Mouse (Mus musculus) hindbrain, embryonic 13.5 days (tissue): ENCODE data around the gene Manbal. TPM values are rescaled to one million over a fixed set of nuclear protein-coding genes. Genes with fewer than 3 reads are reported as not detected.
"Not testable (repeated sequence)": the region's sequence is repeated elsewhere in the genome, so short reads cannot be mapped to it uniquely, and the experiment has no call there.

Experiments used
- ATAC-seq: fragments of 200-750 bp; cut with Nextera tagmentation; 2 replicates; pipeline ENCODE4 v1.8.0; 2017; ENCODE audit warnings: moderate TSS enrichment; ENCODE audit not compliant: low FRiP score
- H3K27ac ChIP-seq: fragments of 300-500 bp; sonication (generic); 2 replicates; pipeline ENCODE4 v1.5.1; 2015; ENCODE audit warnings: inconsistent platforms, mild to moderate bottlenecking, moderate library complexity
- H3K27me3 ChIP-seq: fragments of 300-500 bp; sonication (generic); 2 replicates; pipeline ENCODE4 v1.6.1; 2015; ENCODE audit warnings: mild to moderate bottlenecking, inconsistent platforms
- H3K36me3 ChIP-seq: fragments of 300-500 bp; sonication (generic); 2 replicates; pipeline ENCODE4 v1.6.1; 2015; ENCODE audit warnings: mild to moderate bottlenecking, inconsistent platforms
- H3K4me1 ChIP-seq: fragments of 300-500 bp; sonication (generic); replicated peaks from 2 replicates; pipeline ENCODE4 v1.6.1; 2015; ENCODE audit warnings: inconsistent platforms
- H3K4me2 ChIP-seq: fragments of 300-500 bp; sonication (generic); 2 replicates; pipeline ENCODE4 v1.6.1; 2015; ENCODE audit warnings: inconsistent platforms, mild to moderate bottlenecking, moderate library complexity
- H3K4me3 ChIP-seq: fragments of 300-500 bp; sonication (generic); 2 replicates; pipeline ENCODE4 v1.5.1; 2015; ENCODE audit warnings: mild to moderate bottlenecking, inconsistent platforms
- H3K9ac ChIP-seq: fragments of 300-500 bp; sonication (generic); 2 replicates; pipeline ENCODE4 v1.6.1; 2015; ENCODE audit warnings: mild to moderate bottlenecking, inconsistent platforms
- H3K9me3 ChIP-seq: fragments of 300-500 bp; sonication (generic); 2 replicates; pipeline ENCODE4 v1.6.1; 2016; ENCODE audit warnings: inconsistent platforms
- WGBS: fragments of 180-500 bp; shearing (Covaris S2); methylation state at CpG from one replicate; pipeline ENCODE4 v1.1.7; 2015; 5-methylcytosine and 5-hydroxymethylcytosine counted together
- polyA plus RNA-seq: library from polyadenylated mRNA; unstranded; fragments of >200 nt; fragmentation: Nextera tagmentation; extraction: Ambion mirVana; gene quantifications from 2 replicates; pipeline ENCODE4 v1.2.1, GENCODE M21; 2015

The Manbal gene
- polyA plus RNA-seq, 1 experiment from 2014 or later = 91.7 TPM

DNA sequence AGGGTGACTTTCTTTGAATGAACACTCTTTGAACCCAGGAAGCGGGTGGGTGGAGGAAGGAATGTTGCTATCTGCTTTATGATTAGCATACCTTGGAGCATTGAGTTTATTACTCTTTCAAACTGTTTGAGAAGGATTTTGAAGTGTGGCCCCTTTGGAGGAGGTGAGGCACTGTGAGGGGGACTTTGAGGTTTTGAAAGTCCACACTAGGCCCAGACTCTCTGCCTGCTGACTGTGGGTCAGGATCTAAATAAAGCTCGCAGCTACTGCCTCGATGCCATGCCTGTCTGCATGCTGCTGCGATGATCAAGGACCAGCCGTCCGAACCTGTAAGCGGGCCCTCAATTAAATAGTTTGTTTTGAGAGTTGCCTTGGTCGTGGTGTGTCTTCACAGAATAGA lies 7.7 kb downstream of the Manbal start:
- Histone ChIP-seq H3K4me2 (no peak overlapping the region), H3K27me3 (no peaks in the 10 kb centered on the region), H3K4me3 (no peak overlapping the region), H3K9me3 (no peaks in the 10 kb centered on the region), H3K27ac (no peak overlapping the region), H3K9ac (no peak overlapping the region), H3K4me1 (peaks cover 42% of the 10 kb centered on the region), H3K36me3 (peaks cover 19% of the 10 kb centered on the region)
- WGBS = 49% methylated on average over 8 of the region's 8 CpGs
- no peak for ATAC-seq

DNA sequence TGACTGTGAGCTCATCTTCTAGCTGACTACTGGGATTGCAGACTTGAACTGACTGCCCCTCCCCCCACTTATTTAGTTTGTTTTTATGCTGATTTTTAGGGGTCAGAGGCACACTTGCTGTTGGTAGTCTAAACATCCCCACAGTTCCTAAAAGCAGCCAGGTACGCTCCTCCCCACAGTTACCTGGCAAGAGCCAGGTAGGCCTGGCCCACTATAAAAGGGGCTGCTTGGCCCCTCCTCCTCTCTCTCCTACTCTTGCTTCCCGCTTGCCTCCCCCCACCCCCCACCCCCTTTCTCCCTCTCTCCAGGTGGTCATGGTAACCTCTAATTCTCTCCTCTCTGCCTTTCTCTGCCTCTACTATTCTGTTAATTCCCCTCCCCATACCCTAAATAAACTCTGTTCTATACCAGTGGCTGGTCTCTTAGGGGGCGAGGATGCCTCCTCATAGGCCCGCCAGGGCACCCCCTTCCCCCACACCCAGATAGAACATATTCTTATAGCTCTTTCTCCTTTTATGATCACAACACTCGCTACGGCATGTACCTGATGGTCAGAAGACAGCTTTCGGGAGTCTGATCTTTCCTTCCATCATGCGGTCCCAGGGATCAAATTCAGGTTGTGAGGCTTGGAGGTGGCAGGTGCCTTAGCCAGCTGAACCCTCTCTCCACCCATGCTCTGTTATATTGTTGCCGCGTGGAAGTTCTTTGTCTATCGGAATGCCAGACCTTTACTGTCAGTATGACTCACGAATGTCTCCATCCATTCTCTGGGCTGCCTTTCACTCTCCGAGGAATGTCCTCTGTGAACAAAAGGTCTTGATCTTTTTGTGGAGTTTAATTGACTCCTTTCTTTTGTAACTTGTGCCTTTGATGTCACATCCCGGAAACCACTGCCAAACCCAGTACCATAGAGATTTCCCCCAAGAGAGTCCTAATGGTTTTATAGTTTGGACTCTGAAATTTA lies 8.7 kb downstream of the Manbal start:
- Histone ChIP-seq H3K4me1 (peaks cover 42% of the 10 kb centered on the region), H3K4me3 (peak overlapping the region; percentile 17; the same call in 1 of the 2 replicates), H3K27ac (peak overlapping the region; percentile 72), H3K36me3 (peaks cover 22% of the 10 kb centered on the region), H3K9ac (peak overlapping the region; percentile 55; the same call in 1 of the 2 replicates), H3K9me3 (no peaks in the 10 kb centered on the region), H3K27me3 (no peaks in the 10 kb centered on the region), H3K4me2 (peak overlapping the region; percentile 35)
- 8% methylated on average over 14 of the region's 14 CpGs for WGBS
- ATAC-seq = 0 out of 2 replicates have a peak, but pooled peaks have one; percentile 39

DNA sequence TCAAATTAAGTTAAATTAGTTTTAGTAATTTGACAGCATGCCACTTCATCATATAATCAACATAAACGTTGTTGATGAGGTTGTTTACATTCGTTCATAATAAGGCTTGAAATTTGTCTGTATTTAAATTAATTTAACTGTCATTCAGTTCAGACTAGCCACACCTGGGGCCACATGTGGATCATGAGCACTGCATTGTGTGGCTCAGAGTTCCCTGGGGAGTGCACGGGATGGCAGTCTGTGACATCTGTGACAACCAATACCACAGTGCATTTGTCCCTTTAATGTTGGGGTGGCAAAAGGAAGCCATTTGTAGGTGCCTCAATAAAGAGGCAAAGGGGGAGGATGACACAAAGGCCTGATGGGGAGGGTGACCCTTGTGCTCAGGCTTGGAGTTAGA lies 9.6 kb downstream of the Manbal start:
- H3K36me3 ChIP-seq = peaks cover 27% of the 10 kb centered on the region
- H3K9ac ChIP-seq = no peak overlapping the region
- no peaks in the 10 kb centered on the region for H3K9me3 ChIP-seq
- no peak overlapping the region for H3K4me2 ChIP-seq
- no peak overlapping the region for H3K27ac ChIP-seq
- WGBS = 22% methylated on average over 3 of the region's 3 CpGs
- H3K4me3 ChIP-seq = no peak overlapping the region
- no peak for ATAC-seq
- no peaks in the 10 kb centered on the region for H3K27me3 ChIP-seq
- peaks cover 36% of the 10 kb centered on the region for H3K4me1 ChIP-seq

DNA sequence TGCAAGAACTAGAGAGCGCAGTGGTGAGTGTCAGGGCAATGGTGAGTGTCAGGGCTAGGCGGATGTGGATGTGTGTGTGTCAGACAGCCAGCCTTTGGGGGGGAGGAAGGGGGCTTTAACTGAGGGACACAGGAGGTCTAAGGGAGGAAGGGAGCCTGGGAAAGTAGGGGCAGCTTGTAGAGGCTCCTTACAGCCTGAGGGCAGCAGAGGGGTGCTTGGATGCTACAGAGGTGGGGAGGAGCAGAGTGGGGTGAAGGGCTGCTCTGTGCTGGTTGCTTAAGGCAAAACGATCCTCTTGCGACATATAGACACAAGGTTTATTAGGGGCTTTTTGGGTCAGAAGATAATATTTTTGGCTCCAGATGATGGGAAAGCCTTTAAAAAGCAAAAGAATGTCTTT lies 17.4 kb downstream of the Manbal start:
- Histone ChIP-seq H3K4me1 (peaks cover 13% of the 10 kb centered on the region), H3K4me2 (no peak overlapping the region), H3K9ac (no peak overlapping the region), H3K27ac (0 out of 2 replicates have a peak overlapping the region, but pooled peaks have one; percentile 24), H3K9me3 (no peaks in the 10 kb centered on the region), H3K27me3 (no peaks in the 10 kb centered on the region), H3K36me3 (peaks cover 38% of the 10 kb centered on the region), H3K4me3 (no peak overlapping the region)
- no peak for ATAC-seq
- 79% methylated on average over 4 of the region's 4 CpGs for WGBS

DNA sequence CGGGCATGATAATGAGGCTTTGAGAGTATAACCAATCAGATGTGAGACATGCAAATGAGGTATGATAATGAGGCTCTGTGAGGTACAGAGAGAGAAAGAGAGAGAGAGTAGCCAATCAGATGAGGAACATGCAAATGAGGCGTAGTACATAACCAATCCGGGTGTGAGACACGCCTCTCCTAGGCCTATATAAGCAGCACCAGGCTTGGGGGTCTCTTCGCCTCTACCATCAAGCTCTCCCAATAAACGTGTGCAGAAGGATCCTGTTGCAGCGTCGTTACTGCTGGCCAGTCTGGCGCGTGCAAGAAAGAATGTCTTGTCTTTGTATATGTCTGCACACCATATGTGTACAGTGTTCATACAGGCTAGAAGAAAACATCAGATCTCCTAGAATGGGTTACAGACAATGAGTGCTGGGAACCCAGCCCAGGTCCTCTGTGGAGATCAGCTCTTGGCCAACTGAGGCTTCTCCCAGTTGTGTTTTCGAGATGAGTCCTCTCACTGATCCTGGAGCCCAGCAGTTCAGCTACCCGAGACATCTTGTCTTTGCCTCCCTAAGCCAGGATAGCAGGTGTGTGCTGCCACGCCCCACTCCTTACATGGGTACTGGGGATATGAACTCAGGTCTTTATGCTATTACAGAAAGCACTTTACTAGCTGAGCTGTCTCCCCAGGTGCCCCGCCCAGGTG lies 21.7 kb downstream of the Manbal start:
- not testable (repeated sequence) for H3K9ac ChIP-seq, H3K27me3 ChIP-seq, H3K9me3 ChIP-seq, H3K27ac ChIP-seq, H3K4me3 ChIP-seq, ATAC-seq, H3K4me2 ChIP-seq, H3K4me1 ChIP-seq
- WGBS = 96% methylated on average over 14 of the region's 14 CpGs
- H3K36me3 ChIP-seq = peaks cover 36% of the 10 kb centered on the region

DNA sequence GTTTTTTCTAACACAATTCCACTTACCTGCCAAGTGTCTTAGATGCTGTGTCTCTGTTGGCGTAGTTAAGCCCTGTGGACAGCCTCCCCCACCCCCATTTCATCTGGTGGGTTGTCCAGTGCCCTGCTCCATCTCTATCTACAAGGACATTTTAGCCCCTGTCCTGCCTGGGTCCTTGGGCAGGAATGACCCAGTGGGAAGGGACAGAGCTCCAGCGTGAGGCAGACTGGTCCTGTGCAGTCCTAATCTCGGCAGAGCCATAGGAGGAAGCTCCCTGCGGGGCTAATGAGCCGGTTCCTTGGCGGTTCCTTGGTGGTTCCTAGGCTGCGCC lies 22.2 kb downstream of the Manbal start:
- Histone ChIP-seq H3K4me2 (no peak overlapping the region), H3K36me3 (peaks cover 34% of the 10 kb centered on the region), H3K9ac (peak overlapping the region; percentile 13; the same call in 1 of the 2 replicates), H3K27ac (0 out of 2 replicates have a peak overlapping the region, but pooled peaks have one; percentile 18), H3K4me3 (no peak overlapping the region), H3K27me3 (no peaks in the 10 kb centered on the region), H3K9me3 (no peaks in the 10 kb centered on the region), H3K4me1 (peaks cover 4% of the 10 kb centered on the region)
- WGBS = 88% methylated on average over 7 of the region's 7 CpGs
- no peak for ATAC-seq

DNA sequence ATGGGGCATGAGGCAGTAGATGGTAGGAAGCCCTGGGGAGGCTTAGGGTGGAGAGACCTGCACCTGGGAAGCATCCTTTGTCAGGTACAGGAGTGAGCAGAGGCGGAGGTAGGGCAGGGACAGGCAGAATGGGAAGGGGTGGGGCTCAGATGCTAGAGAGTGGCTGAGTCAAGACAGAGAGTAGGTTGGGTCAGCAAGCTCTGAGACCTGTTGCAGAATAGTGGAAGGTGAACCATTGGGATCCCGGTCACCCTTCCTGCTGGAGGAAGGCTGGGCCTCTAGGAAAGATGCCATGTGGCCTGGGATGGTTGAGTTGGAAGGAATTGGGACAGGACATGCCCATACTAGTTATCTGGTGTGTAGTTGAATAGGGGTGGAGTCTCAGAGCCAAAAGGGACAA lies 24.9 kb downstream of the Manbal start:
- no peak overlapping the region for H3K4me3 ChIP-seq
- no peaks in the 10 kb centered on the region for H3K9me3 ChIP-seq
- ATAC-seq = no peak
- peaks cover 46% of the 10 kb centered on the region for H3K36me3 ChIP-seq
- no peaks in the 10 kb centered on the region for H3K27me3 ChIP-seq
- H3K4me2 ChIP-seq = no peak overlapping the region
- peaks cover 14% of the 10 kb centered on the region for H3K4me1 ChIP-seq
- no peak overlapping the region for H3K9ac ChIP-seq
- WGBS = 98% methylated on average over 2 of the region's 2 CpGs
- no peak overlapping the region for H3K27ac ChIP-seq

DNA sequence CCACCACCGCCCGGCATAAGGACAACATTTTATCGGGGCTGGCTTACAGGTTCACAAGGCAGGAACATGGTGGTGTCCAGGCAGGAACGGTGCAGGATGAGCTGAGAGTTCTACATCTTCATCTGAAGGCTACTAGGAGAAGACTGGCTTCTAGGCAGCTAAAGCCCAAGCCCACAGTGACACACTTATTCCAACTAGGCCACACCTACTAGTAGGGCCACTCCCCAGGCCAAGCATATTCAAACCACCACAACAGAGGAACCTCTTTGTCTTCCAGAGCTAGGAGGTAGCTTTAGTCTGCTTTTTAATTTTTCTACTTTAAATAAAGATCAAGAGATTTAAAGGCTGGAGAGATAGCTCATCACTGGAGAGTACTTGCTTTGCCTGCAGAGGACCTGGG lies 26.2 kb downstream of the Manbal start:
- Histone ChIP-seq H3K9me3 (no peaks in the 10 kb centered on the region), H3K36me3 (peaks cover 58% of the 10 kb centered on the region), H3K27ac (no peak overlapping the region), H3K4me3 (no peak overlapping the region), H3K4me1 (peaks cover 14% of the 10 kb centered on the region), H3K4me2 (no peak overlapping the region), H3K9ac (no peak overlapping the region), H3K27me3 (no peaks in the 10 kb centered on the region)
- WGBS = 99% methylated on average over 4 of the region's 4 CpGs
- no peak for ATAC-seq

DNA sequence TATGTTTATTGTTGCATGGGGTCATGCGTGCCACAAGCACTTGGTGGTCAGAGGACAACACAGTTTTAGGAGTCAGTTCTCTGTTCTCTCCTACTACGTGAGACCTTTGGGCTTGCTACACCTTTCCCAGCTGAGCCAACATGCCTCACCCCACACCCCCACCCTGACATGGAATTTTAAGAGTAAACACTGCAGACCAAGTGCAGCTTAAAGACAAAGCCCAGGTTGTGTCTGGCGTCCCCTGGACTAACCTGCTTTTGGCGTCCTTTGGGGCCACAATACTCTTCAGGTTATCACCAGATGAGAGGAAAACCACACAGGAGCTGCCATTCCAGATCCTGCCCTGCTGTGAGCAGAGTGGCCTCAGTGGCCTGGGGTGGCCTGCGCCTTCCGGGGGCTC lies 27.5 kb downstream of the Manbal start:
- ATAC-seq = no peak
- peaks cover 57% of the 10 kb centered on the region for H3K36me3 ChIP-seq
- peak overlapping the region; percentile 60 for H3K27ac ChIP-seq

DNA sequence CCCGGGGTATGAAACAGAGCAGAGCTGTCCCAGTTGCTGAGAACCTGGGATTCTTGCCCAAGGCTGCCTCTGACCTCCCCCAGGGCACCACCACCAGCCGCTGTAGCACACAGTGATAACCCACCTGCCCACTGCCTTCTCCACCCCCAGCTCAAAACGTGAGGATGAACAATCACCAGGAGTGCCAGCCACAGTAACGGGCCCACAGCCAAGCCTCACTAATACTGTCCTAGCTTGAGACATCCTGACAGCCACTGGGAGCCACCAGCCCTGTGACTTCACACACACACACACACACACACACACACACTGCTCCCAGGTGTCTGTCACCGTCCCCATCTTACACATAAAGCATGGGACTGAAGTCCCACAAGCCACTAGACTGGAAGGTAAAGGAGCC lies 28.0 kb downstream of the Manbal start:
- Histone ChIP-seq H3K36me3 (peaks cover 57% of the 10 kb centered on the region), H3K4me3 (no peak overlapping the region), H3K27me3 (no peaks in the 10 kb centered on the region), H3K4me1 (peaks cover 14% of the 10 kb centered on the region), H3K4me2 (no peak overlapping the region), H3K9ac (peak overlapping the region; percentile 43; the same call in 1 of the 2 replicates), H3K27ac (peak overlapping the region; percentile 60), H3K9me3 (no peaks in the 10 kb centered on the region)
- 71% methylated on average over 5 of the region's 5 CpGs for WGBS
- ATAC-seq = no peak

More for the DNA sequence above, 27.5 kb downstream of the Manbal start:
- Histone ChIP-seq H3K4me3 (no peak overlapping the region), H3K4me2 (no peak overlapping the region), H3K9me3 (no peaks in the 10 kb centered on the region), H3K9ac (peak overlapping the region; percentile 43; the same call in 1 of the 2 replicates), H3K27me3 (no peaks in the 10 kb centered on the region), H3K4me1 (peaks cover 14% of the 10 kb centered on the region)
- WGBS = 79% methylated on average over 6 of the region's 6 CpGs

DNA sequence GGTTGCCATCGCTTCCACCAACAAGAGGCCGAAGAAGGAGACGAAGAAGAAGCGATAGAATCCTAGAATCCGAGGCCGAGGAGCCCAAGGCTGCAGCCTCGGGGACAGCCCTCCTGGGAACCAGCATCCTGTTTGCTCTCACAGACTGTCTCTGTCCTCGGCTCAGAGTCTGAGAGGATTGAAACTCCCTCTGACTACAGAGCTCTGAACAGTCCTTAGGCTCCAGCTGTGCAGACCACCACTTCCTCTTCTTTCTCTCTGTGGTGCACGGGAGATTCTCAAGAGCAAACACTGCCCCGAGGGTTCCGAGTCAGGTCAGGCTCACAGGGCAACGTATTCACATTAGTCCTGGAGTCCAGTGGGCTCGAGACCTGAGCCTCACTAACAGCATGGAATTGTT lies 28.6 kb downstream of the Manbal start:
- Histone ChIP-seq H3K9me3 (no peaks in the 10 kb centered on the region), H3K27me3 (no peaks in the 10 kb centered on the region), H3K9ac (no peak overlapping the region), H3K4me2 (no peak overlapping the region), H3K4me1 (peaks cover 14% of the 10 kb centered on the region), H3K36me3 (peaks cover 57% of the 10 kb centered on the region), H3K4me3 (no peak overlapping the region), H3K27ac (peak overlapping the region; percentile 60)
- ATAC-seq = no peak
- WGBS = 57% methylated on average over 13 of the region's 13 CpGs

DNA sequence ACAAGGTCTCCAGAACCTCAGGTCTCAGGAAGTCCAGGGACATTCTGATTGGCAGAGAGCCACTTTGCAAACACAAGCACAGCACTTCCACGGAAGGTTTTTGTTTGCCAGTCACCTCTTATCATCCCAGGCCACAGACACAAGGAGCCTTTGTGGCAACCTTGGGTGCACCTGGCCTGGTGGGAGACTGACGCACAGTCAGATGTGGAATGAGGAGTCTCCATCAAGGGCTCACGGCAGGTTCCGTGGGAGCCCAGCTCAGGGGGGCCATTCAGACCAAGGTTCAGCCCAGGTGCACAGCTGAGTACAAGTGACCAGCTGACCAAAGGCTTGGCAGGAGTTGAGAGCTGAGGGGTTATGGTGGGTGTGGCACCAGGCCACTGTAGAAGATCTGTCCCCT lies 30.0 kb downstream of the Manbal start:
- H3K4me2 ChIP-seq = no peak overlapping the region
- peaks cover 14% of the 10 kb centered on the region for H3K4me1 ChIP-seq
- WGBS = 95% methylated on average over 4 of the region's 4 CpGs
- peaks cover 46% of the 10 kb centered on the region for H3K36me3 ChIP-seq
- H3K27ac ChIP-seq = no peak overlapping the region
- H3K4me3 ChIP-seq = no peak overlapping the region
- H3K27me3 ChIP-seq = no peaks in the 10 kb centered on the region
- H3K9me3 ChIP-seq = no peaks in the 10 kb centered on the region
- H3K9ac ChIP-seq = no peak overlapping the region
- no peak for ATAC-seq
